Mouse (Mus musculus) hematopoietic multipotent progenitor cell, adult 10-12 weeks (in vitro differentiated cells): ENCODE results near the gene Lmtk2. TPM values are rescaled to one million over a fixed set of nuclear protein-coding genes. Genes with fewer than 3 reads are reported as not detected.

Experiments
- polyA plus RNA-seq: library from polyadenylated mRNA; stranded (reverse); fragments of >175 nt; gene quantifications from 2 replicates; pipeline ENCODE4 v1.2.3, GENCODE M21; 2012; ENCODE audit warnings: low replicate concordance

Gene Lmtk2
- polyA plus RNA-seq: 14.9 and 17.7 TPM in 2 replicates

GRCm38 (mm10) chr5:144100149-144100935 is at the start of gene Lmtk2:
Lmtk2 (plus strand) TSS chr5:144100436.

GRCm38 (mm10) chr5:144189950-144190583 is 89.8 kb downstream of the Lmtk2 start, which contains the start of gene Bhlha15:
Bhlha15 (plus strand) TSS chr5:144190286.

GRCm38 (mm10) chr5:144223503-144223862 is 123.2 kb downstream of the Lmtk2 start, which contains the start of gene Tecpr1:
Tecpr1 (minus strand) TSS chr5:144223615.

Other genes with a start within 250 kb of the Lmtk2 start
- gene Ankrd61, start 202.8 kb upstream of the Lmtk2 start, polyA plus RNA-seq: 0.30 TPM in 1 of 2 replicates, not detected in the other
- 9.1 and 36.3 TPM in 2 replicates for gene Aimp2, start 190.6 kb upstream of the Lmtk2 start, polyA plus RNA-seq
- gene Pms2, start 190.5 kb upstream of the Lmtk2 start, polyA plus RNA-seq: 0.75 and 2.8 TPM in 2 replicates
- 0.22 TPM in 1 of 2 replicates, not detected in the other for gene Gm42421, start 172.3 kb upstream of the Lmtk2 start, polyA plus RNA-seq
- 0.04 and 0.09 TPM in 2 replicates for gene Rsph10b, start 167.4 kb upstream of the Lmtk2 start, polyA plus RNA-seq
- 46.0 and 76.8 TPM in 2 replicates for gene Ccz1, start 85.6 kb upstream of the Lmtk2 start, polyA plus RNA-seq
- not detected in 2 replicates for gene Ocm, start 73.8 kb upstream of the Lmtk2 start, polyA plus RNA-seq
- gene Bhlha15, start 89.8 kb downstream of the Lmtk2 start, polyA plus RNA-seq: 5.7 and 5.9 TPM in 2 replicates
- gene Tecpr1, start 123.2 kb downstream of the Lmtk2 start, polyA plus RNA-seq: 63.0 and 64.6 TPM in 2 replicates
- gene Bri3, start 144.0 kb downstream of the Lmtk2 start, polyA plus RNA-seq: 37.4 and 106 TPM in 2 replicates